Mouse (Mus musculus): ENCODE data around the gene Dmrt3.
A peak's percentile ranks its signal among the peaks of the same experiment; 100 is the strongest.

The Dmrt3 gene

GRCm38 (mm10) chr19:25622291-25623251, 12.5 kb downstream of the Dmrt3 start:
- peak; percentile 89 for DNase-seq (ENCODE audit: low spot score)

GRCm38 (mm10) chr19:25628490-25628889, 18.4 kb downstream of the Dmrt3 start:
- DNase-seq (ENCODE audit: low spot score): peak; percentile 84

DNA sequence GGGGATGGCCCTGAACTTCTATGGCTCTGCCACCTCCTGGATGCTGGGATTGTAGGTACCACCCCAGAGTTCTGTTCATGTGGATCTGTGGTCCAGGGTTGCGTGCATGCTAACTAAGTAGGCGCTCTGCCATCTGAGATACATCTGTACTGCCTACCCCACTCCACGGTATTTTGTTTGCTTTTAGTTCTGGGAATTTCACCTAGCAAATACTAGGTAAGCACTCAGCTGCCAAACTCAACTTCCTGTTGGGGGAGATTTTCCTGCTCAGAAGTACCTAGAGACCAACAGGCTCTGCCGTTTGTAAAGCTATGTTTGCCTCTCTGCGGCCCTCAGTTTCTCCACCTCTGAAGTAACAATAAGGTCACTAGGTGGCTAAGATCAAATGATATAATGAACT, 25.0 kb downstream of the Dmrt3 start:
- no peak for DNase-seq (ENCODE audit: low spot score)

GRCm38 (mm10) chr19:25635622-25636244, 25.6 kb downstream of the Dmrt3 start:
- DNase-seq (ENCODE audit: low spot score): peak; percentile 83

- DNase-seq (ENCODE audit: low spot score): no peak
Measured at GRCm38 (mm10) chr19:25638766-25639361, 28.8 kb downstream of the Dmrt3 start.

- no peak for DNase-seq (ENCODE audit: low spot score)
Measured at GRCm38 (mm10) chr19:25641786-25642185, 31.7 kb downstream of the Dmrt3 start.

DNA sequence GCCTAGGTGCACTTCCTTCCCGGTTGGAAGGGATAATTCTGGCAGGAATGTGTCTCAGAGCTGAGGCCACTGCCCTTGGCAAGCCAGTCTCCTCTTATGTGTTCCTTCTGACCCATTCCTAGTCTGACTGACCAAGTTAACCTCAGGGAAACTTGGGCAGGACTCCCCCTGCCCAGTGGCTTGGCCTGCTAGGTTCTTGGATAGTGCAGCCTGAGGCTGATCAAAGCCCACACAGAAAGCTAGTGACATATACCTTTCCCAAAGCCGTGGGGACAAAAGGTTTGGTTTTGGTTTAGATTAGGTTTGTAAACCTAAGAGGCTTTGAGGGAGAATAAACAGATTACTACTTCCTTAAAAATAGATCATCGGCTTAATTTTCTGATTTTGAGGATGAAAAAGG, 37.0 kb downstream of the Dmrt3 start:
- DNase-seq (ENCODE audit: low spot score): no peak

- no peak for DNase-seq (ENCODE audit: low spot score)
Measured at GRCm38 (mm10) chr19:25648701-25649100, 38.6 kb downstream of the Dmrt3 start.

DNA sequence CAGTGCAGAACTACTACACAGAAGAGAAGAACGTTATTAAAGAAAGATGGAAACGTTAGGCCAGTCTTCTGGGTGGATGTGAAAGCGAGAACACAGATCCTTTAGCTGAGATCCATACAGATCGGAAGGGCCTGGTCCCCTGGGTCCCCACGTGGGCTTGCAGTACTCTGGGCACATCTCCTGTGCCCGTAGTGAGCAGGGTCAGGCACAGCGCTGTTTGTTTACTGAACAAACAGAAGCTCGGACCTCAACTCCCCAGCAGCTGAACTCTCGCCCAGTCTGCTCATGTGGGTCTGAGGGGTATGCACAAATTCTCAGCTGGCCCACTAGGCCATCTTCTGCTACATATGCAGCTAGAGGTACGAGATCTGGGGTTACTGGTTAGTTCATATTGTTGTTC, 40.4 kb downstream of the Dmrt3 start:
- DNase-seq (ENCODE audit: low spot score): no peak

DNA sequence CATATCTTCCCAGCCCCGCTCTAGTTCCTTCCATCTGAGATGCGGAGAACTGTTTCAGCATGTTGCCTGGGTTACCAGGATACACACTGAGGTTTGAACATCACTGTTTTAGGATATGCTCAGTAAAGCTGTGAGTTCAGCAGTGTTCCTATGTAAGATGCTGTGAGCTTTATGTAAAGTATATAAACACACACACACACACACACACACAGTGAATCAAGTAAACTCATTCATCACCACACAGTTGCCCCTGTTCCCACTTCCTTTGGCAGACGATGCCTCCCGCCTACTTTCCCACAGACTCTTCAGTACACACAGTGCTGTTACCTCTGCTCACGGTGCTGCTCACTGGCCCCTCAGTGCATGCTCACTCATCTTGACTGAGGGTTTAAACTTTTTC, 42.5 kb downstream of the Dmrt3 start:
- DNase-seq (ENCODE audit: low spot score): no peak

DNA sequence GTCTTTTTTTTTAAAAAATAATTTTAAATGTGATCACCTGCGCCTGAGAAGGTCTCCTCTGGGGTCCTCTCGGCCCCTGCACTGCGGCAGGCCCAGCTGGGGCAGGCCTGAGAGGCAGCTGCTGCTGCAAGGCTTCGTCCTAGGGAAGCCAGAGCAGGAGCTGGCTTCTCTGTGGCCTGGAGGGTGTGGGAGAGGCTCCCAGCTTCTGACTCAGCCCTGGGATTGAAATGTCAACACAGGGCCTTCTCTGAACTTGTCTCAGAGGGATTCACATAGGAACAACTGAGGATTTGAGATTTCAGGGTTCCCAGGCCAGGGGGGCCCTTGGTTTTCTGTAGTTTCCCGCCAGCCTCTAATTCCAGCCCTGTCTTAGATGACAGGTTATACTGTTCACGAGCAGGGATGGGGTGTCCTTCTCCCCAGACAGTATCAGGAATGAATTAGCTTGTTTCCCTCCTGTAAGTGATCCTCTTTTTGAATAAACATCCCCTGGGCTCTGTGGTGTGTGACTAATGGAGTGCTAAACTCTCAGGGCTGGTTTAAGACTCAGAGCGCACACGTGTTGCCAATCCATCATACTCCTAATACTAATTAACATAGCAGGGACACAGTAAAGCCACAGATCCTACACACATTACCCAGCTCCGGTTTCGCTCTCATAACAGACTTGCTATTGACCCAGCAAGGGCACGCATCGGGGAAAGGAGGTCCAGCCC, 44.1 kb downstream of the Dmrt3 start:
- DNase-seq (ENCODE audit: low spot score): no peak

DNA sequence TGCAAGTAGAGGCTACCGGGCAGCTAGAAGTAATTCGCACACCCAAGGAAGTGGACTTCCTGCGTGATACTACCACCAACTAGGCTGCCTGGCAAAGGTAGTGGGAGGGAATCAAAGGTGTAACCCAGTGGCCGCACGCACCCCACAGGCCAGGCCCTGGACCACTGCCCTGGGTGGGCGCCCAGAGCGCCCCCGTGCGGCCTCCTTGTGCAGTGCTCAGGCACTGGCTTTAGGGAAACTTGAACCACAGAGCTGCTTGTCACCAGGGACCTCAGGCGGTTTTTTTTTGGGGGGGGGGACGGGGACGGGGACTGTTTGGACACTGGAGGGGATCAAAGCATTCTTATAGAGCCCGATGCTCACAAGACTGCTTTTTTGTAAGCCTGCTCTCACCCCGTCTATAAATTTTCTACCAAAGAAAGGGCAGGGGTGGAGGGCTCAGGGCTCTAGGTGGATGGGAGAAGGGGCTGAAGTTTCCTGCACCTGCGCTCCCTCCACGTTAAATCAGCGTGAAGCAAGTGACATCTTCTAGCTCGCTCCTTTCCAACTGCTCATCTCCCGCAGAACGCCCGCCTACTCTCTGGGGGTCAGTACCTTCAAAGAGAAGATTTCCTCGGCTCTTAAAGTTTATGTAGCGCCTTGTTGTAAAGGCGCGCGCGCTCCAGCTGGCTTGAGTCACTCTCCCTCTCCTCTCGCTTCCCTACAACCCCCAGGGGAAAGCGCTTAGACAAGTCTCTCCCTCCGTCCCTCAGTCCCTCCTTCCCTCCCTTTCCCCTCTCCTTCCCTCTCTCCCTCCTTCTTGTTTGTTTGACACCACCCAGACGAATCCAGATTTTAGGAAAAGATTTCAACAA, 55.6 kb downstream of the Dmrt3 start:
- DNase-seq (ENCODE audit: low spot score): peak; percentile 51

DNA sequence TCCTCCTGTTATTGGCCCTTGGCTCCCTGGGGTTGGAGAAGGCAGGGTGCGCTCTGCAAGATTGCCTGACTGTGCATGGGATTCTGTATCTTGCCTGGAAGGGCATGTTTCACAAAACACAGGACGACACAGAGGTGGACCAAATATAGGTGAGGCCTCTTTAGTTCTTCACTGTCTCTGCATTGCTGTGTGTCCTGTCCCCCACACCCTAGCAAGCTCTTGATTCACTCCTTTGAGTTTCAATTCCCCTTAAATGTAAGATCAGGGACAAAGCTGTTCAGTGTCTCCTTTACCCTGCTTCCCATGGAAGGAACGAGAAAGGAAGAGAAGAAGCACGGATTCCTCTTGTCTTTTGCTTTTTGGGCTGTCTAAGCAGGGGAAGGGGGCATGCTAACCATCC, 57.7 kb downstream of the Dmrt3 start:
- no peak for DNase-seq (ENCODE audit: low spot score)

DNA sequence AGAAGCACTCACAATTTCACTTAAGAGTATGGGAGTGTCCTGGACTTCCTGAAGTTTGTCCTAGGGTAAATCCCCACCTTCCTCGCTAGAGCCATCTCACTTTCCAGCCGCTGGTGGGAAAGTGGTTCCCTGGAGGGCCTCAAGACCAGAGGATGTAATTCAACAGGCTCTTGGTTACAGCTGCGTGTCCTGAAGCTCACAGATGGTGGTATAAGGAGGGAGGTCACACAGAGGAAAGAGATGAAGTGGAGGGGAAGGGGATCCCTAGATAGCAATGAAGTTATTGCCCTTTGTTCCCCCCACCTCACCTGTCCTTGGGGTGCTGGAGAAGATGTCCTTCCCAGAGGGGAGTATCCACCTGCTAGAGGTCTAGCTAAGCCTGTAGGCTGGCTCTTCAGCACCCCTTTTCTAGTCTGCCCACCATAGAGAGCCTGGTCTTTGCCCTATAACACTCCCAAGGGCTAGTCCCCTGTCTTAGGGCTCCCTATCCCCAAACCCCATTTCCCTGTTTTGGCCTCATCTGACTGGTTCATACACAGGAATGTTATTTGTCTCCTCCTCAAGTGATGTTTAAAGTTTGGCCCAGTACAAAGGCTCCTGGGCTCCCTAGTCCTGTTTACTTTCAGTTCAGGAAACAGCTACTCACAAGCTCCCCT, 59.6 kb downstream of the Dmrt3 start:
- DNase-seq (ENCODE audit: low spot score): no peak

DNA sequence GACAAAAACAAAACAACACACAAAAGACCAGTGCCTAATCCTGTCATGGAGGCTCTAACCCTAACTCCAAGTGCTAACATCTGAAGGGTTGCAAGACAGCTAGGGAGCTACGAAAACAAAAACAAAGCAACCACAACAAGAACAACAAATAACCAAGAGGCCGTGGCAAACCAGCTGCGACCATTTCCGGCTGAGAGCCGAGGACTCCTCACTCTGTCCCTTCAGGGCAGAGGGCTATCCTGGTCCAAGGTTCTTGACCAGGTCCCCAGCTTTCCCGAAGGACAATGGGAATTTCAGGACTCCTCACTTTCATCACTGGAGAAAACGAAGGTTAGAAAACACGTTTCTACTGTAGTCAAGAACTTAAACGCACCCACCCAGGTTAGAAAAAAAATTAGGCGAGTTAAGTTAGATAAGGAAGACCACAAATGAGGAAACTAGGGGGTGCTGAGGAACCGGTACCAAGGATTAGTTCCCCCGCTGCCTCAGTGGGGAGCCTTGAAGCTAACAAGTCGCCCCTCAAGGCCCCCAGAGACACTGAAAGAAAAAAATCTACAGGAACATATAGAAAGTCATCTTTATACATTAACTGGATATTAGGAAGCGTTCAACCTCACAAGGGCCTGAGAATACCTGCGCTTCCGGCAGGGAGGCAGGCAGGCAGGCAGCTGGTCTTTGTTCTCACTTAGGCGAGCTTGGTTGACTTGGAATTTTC, 60.6 kb downstream of the Dmrt3 start:
- DNase-seq (ENCODE audit: low spot score): no peak

GRCm38 (mm10) chr19:25671681-25672080, 61.6 kb downstream of the Dmrt3 start:
- DNase-seq (ENCODE audit: low spot score): no peak

GRCm38 (mm10) chr19:25672101-25672950, 62.2 kb downstream of the Dmrt3 start, which contains the start of gene Dmrt2:
Gene Dmrt2, plus strand, starts transcription at chr19:25672411.
- DNase-seq (ENCODE audit: low spot score): peak; percentile 66

Data from testis, postnatal 10 days (tissue).